21 mouse cellular contexts compared by ENCODE assay signal in the genomic region with DNA sequence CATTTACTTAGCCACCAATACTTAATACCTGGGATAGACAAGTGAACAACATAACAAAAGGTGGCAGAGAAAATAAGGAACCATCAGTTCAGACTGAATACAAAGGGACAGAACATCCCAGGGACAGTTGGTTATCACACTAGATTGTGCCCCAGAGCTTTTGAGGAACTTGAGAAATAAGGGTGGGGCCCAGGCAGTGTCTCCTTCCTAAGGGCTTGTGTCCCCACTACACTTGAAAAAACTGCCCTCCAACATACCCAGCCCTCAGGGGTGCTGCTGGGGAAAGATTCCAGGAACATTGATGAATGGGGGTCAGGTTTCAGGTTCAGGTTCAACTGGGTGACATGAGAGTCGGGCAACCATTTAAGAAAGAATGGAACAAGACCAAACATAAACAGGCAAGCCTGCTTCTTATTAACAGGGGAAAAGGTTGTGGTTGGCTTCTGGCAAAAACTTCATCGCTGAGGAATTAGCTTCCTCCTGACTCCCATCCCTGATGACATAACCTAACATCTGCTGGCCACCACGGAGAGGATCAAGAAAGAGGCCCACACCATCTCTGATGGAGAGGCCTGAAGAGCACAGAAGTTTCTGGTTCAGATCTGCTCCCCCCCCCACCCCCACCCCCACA.
DNase-seq lines count a peak whose midpoint lies in the region; ATAC-seq and TF ChIP-seq lines count a peak whose summit lies in the region.
"Had no signal": no experiment of that assay in that cellular context is flagged by ENCODE, and none has a peak within 500 bp of the region (broad histone marks: within the 10 kb centered on the region; RNA-seq: fewer than 3 reads in every experiment).

No protein-coding gene starts in this region.

- no peak overlapping the region for H3K4me2 ChIP-seq in limb, embryonic 14.5 days (replicated peaks; ENCODE audit: low read depth, low read length, severe bottlenecking)
- H3K4me2 ChIP-seq in embryonic facial prominence, embryonic 13.5 days, result no peak overlapping the region
- no peak overlapping the region for H3K4me2 ChIP-seq in forebrain, embryonic 12.5 days
- H3K4me2 ChIP-seq: heart, embryonic 12.5 days; hindbrain, embryonic 15.5 days; kidney, embryonic 15.5 days; limb, embryonic 15.5 days; stomach, embryonic 15.5 days had no signal

- H3K9ac ChIP-seq in limb, embryonic 14.5 days (ENCODE audit: low read depth, low read length, severe bottlenecking), result no peak overlapping the region
- H3K9ac ChIP-seq in embryonic facial prominence, embryonic 13.5 days, result no peak overlapping the region
- H3K9ac ChIP-seq in forebrain, embryonic 12.5 days, result no peak overlapping the region
- H3K9ac ChIP-seq: forebrain, postnatal 0 days; heart, embryonic 12.5 days; hindbrain, embryonic 15.5 days; kidney, embryonic 15.5 days; limb, embryonic 15.5 days; stomach, embryonic 15.5 days had no signal

- no peak overlapping the region for H3K4me3 ChIP-seq in limb, embryonic 14.5 days (replicated peaks; ENCODE audit: low read length)
- H3K4me3 ChIP-seq in limb, embryonic 10.5 days, result no peak overlapping the region
- no peak overlapping the region for H3K4me3 ChIP-seq in embryonic facial prominence, embryonic 13.5 days
- H3K4me3 ChIP-seq in forebrain, embryonic 12.5 days (replicated peaks), result no peak overlapping the region
- H3K4me3 ChIP-seq in thymus, adult 2 months (ENCODE audit: control insufficient read depth, insufficient read depth, low read length), result no peak overlapping the region
- H3K4me3 ChIP-seq: heart, embryonic 12.5 days; hindbrain, embryonic 15.5 days; kidney, embryonic 15.5 days; limb, embryonic 15.5 days; stomach, embryonic 15.5 days had no signal

- 28% methylated on average over 3 of the region's 3 CpGs for WGBS in limb, embryonic 14.5 days
- 30% methylated on average over 3 of the region's 3 CpGs for WGBS in limb, embryonic 10.5 days
- 10% methylated on average over 3 of the region's 3 CpGs for WGBS in embryonic facial prominence, embryonic 13.5 days
- WGBS in forebrain, embryonic 12.5 days, result 74% methylated on average over 3 of the region's 3 CpGs
- WGBS in thymus, adult 2 months, result 45% methylated on average over 3 of the region's 3 CpGs

- no peaks in the 10 kb centered on the region for H3K9me3 ChIP-seq in limb, embryonic 14.5 days (ENCODE audit: control insufficient read depth, low read length)
- no peaks in the 10 kb centered on the region for H3K9me3 ChIP-seq in limb, embryonic 10.5 days (replicated peaks)
- H3K9me3 ChIP-seq in embryonic facial prominence, embryonic 13.5 days, result no peaks in the 10 kb centered on the region
- H3K9me3 ChIP-seq in forebrain, embryonic 12.5 days, result no peaks in the 10 kb centered on the region
- H3K9me3 ChIP-seq: heart, embryonic 12.5 days; hindbrain, embryonic 15.5 days; kidney, embryonic 15.5 days; limb, embryonic 15.5 days; stomach, embryonic 15.5 days had no signal

- no peak for ATAC-seq in limb, embryonic 14.5 days (ENCODE audit: low FRiP score, low read depth)
- no peak for ATAC-seq in embryonic facial prominence, embryonic 13.5 days (ENCODE audit: insufficient number of reproducible peaks, insufficient read depth, low FRiP score, low TSS enrichment, low read depth)
- ATAC-seq in megakaryocyte, adult 5-6 weeks (ENCODE audit: poor library complexity, severe bottlenecking), result peak; percentile 89
- no peak for ATAC-seq in forebrain, embryonic 12.5 days (ENCODE audit: low FRiP score)
- ATAC-seq: forebrain, postnatal 0 days; intestine, embryonic 16.5 days; lung, postnatal 0 days had no signal

- TF ChIP-seq CTCF in thymus, adult 2 months (IDR thresholded peaks at IDR 0.05; ENCODE audit: borderline replicate concordance, control insufficient read depth, extremely low read depth, insufficient read depth, low read length, poor library complexity), result no peak

- H3K36me3 ChIP-seq in limb, embryonic 14.5 days (ENCODE audit: control insufficient read depth, insufficient read depth, low read length), result no peaks in the 10 kb centered on the region
- H3K36me3 ChIP-seq in limb, embryonic 10.5 days, result no peaks in the 10 kb centered on the region
- H3K36me3 ChIP-seq in embryonic facial prominence, embryonic 13.5 days, result no peaks in the 10 kb centered on the region
- H3K36me3 ChIP-seq in forebrain, embryonic 12.5 days (replicated peaks), result no peaks in the 10 kb centered on the region
- no peaks in the 10 kb centered on the region for H3K36me3 ChIP-seq in thymus, adult 2 months (ENCODE audit: control insufficient read depth, insufficient read depth, low read length)
- H3K36me3 ChIP-seq: heart, embryonic 12.5 days; hindbrain, embryonic 15.5 days; kidney, embryonic 15.5 days; limb, embryonic 15.5 days; stomach, embryonic 15.5 days had no signal

- H3K27me3 ChIP-seq in limb, embryonic 14.5 days (ENCODE audit: control insufficient read depth, insufficient read depth, low read length), result no peaks in the 10 kb centered on the region
- no peaks in the 10 kb centered on the region for H3K27me3 ChIP-seq in limb, embryonic 10.5 days (ENCODE audit: low read depth, poor library complexity, severe bottlenecking)
- H3K27me3 ChIP-seq in embryonic facial prominence, embryonic 13.5 days, result no peaks in the 10 kb centered on the region
- H3K27me3 ChIP-seq in forebrain, embryonic 12.5 days, result no peaks in the 10 kb centered on the region
- no peaks in the 10 kb centered on the region for H3K27me3 ChIP-seq in thymus, adult 2 months (ENCODE audit: control insufficient read depth, insufficient read depth, low read length)
- H3K27me3 ChIP-seq: hindbrain, embryonic 15.5 days; kidney, embryonic 15.5 days; limb, embryonic 15.5 days; stomach, embryonic 15.5 days had no signal

- peaks cover 10% of the 10 kb centered on the region for H3K4me1 ChIP-seq in limb, embryonic 14.5 days (ENCODE audit: control insufficient read depth, insufficient read depth, low read length)
- peaks cover 16% of the 10 kb centered on the region for H3K4me1 ChIP-seq in limb, embryonic 10.5 days
- peaks cover 43% of the 10 kb centered on the region for H3K4me1 ChIP-seq in embryonic facial prominence, embryonic 13.5 days
- peaks cover 5% of the 10 kb centered on the region for H3K4me1 ChIP-seq in forebrain, embryonic 12.5 days
- H3K4me1 ChIP-seq in thymus, adult 2 months (replicated peaks; ENCODE audit: control insufficient read depth, insufficient read depth, low read length), result no peaks in the 10 kb centered on the region
- H3K4me1 ChIP-seq: stomach, embryonic 15.5 days had no signal

- DNase-seq in limb, embryonic 14.5 days (ENCODE audit: low spot score), result peak; percentile 31
- DNase-seq in limb, embryonic 10.5 days (ENCODE audit: low spot score), result no peak
- DNase-seq in NIH3T3 (ENCODE audit: low read depth), result peak; percentile 35
- no peak for DNase-seq in layer of hippocampus, postnatal 14 days (ENCODE audit: low spot score in 2 of 2)
- no peak for DNase-seq in thymus, adult 2 months
- DNase-seq: adrenal gland, postnatal 25 days; B cell, adult 2 months; cerebellum, adult 2 months; forebrain, postnatal 0 days; heart, postnatal 36 days; right cerebral cortex, postnatal 14 days had no signal

- TF ChIP-seq POLR2A in limb, embryonic 14.5 days (IDR thresholded peaks at IDR 0.05; ENCODE audit: borderline replicate concordance, extremely low read depth, insufficient read depth, insufficient read length), result no peak
- no peak for TF ChIP-seq POLR2A in thymus, adult 2 months (IDR thresholded peaks at IDR 0.05; ENCODE audit: control insufficient read depth, extremely low read depth, insufficient read depth, low read length, poor library complexity)

- H3K27ac ChIP-seq in limb, embryonic 14.5 days (replicated peaks; ENCODE audit: low read depth, low read length), result no peak overlapping the region
- no peak overlapping the region for H3K27ac ChIP-seq in limb, embryonic 10.5 days
- peak overlapping the region; percentile 44; the same call in 1 of the 2 replicates for H3K27ac ChIP-seq in embryonic facial prominence, embryonic 13.5 days
- H3K27ac ChIP-seq in forebrain, embryonic 12.5 days, result no peak overlapping the region
- H3K27ac ChIP-seq in thymus, adult 2 months (ENCODE audit: control insufficient read depth, insufficient read depth, low read length), result no peak overlapping the region
- H3K27ac ChIP-seq: hindbrain, embryonic 15.5 days; kidney, embryonic 15.5 days; limb, embryonic 15.5 days; stomach, embryonic 15.5 days had no signal

Comparison
In these comparisons a context has a peak if more than half of its experiments do, and no peak if none do; other contexts are left out.
1. DNase-seq: peak in limb, embryonic 14.5 days (single experiment) and NIH3T3 (single experiment); none in limb, embryonic 10.5 days (single experiment), layer of hippocampus, postnatal 14 days (0 of 2) and thymus, adult 2 months (single experiment).